Mouse (Mus musculus): ENCODE results near the gene Vta1.

Gene Vta1

DNA sequence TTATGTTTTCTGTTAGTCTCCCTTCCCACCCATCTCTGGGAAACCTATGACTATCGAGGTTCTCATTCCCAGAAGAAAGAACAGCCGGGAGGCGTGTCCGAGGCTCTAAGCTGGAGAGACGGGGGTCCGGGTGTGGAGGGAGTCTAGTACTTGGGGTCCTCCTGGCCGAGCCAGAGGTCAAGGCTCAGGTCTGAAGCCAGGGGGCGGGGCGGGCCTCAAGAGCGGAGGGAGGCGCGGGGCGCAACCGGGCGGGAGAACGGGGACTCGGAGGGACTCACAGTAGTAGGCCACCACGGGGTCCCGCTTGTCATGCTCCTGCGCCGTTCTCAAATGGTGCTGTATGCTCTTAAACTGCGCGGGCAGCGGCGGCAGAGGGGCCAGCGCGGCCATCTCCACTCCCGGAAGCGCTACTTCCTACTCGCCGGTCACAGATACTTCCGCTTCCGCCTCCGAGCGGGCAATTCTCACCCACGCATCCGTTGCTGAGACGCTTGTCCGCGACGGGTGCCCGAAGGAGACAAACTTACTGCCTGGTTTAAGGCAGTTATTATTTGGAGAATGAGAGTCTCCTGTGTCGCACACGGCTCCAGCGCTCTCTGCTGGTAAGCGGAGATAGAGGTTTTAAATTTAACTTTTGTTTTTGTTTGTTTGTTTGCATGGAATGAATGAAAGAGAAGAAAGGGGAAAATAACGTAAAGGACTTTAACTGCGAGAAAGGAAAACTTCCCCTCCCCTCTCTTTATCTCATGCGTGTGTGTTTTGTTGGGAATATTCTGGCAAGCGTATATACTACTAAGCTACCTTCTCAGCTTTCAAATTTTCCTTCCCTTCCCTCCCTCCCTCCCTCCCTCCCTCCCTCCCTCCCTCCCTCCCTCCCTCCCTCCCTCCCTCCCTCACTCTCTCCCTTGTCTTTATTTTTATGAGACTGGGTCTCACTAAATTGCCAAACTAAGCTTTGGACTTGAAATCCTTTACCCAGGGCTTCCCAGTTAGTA lies at the start of gene Vta1, which contains the start of gene Nmbr:
Gene Vta1, minus strand, starts transcription at position 489 of the 995 bp plus-strand sequence.
Gene Nmbr, plus strand, starts transcription at position 520 of the 995 bp plus-strand sequence.
- peak; percentile 99 for DNase-seq

- DNase-seq, result peak in 1 of 2 experiments; percentile 53
These were observed 28.9 kb upstream of the Vta1 start for GRCm38 (mm10) chr10:14734285-14734684.

GRCm38 (mm10) chr10:14725671-14726070 lies 20.3 kb upstream of the Vta1 start:
- no peak for DNase-seq

DNA sequence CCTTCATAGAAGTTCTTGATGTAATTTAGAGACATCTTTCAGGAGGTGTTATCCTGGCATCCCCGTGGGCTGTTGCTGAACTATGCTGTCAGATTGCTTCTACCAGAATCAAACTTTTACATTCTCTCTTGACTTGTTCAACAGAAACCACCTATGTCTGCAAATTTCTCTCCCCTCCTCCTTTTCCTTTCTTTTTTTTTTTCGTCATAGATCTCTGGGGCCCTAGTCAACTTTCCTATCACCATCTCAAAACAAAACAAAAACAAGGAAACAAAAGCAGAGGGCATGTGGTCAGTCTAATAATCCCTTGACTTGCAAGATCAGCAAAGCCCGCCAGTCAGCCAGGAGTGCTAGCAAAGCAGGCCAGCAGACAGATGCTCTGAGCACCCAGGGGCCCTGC lies 12.8 kb upstream of the Vta1 start, which contains the start of gene Gje1:
Gene Gje1, minus strand, starts transcription at position 101 of the 400 bp plus-strand sequence.
- no peak for DNase-seq

DNA sequence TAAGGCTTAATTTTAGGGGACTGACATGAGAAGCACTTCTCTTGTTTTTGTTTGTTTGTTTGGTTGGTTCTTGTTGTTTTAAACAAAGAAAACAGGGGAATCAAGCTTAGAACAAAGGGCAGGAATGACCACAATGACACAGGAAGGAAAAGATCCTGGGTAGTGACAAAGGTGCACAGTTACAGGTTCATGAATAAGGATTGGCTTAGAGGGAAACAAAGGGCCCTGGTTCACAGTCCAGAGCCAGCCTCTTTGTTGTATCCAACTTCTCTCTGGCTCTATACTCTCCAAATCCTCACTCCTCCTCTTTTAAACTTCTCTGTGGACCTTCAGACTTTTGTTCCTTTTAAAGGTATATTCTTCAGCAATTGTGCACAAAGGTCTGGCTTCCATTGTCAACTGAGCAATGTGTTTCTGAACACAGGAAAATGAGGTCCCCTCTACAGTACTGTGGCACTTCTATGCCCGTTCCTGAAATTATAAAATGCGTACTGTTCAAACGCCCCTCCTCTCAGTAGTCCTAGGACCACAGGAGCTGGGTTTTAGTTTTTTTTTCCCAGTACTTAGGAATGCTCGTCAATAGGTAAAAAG lies 1.4 kb downstream of the Vta1 start:
- DNase-seq, result no peak

GRCm38 (mm10) chr10:14703239-14703638 lies 2.1 kb downstream of the Vta1 start:
- DNase-seq, result no peak

- no peak for DNase-seq
These were observed 15.0 kb downstream of the Vta1 start for GRCm38 (mm10) chr10:14690349-14690748.

GRCm38 (mm10) chr10:14688785-14689442 lies 16.4 kb downstream of the Vta1 start:
- no peak for DNase-seq

- no peak for DNase-seq
These were observed 19.7 kb downstream of the Vta1 start for GRCm38 (mm10) chr10:14685663-14686062.

- no peak for DNase-seq
These were observed 39.2 kb downstream of the Vta1 start for GRCm38 (mm10) chr10:14666147-14666546.

GRCm38 (mm10) chr10:14660875-14661274 lies 44.5 kb downstream of the Vta1 start:
- DNase-seq, result no peak

GRCm38 (mm10) chr10:14639635-14640034 lies 65.7 kb downstream of the Vta1 start:
- DNase-seq, result no peak

GRCm38 (mm10) chr10:14639043-14639442 lies 66.3 kb downstream of the Vta1 start:
- no peak for DNase-seq

DNA sequence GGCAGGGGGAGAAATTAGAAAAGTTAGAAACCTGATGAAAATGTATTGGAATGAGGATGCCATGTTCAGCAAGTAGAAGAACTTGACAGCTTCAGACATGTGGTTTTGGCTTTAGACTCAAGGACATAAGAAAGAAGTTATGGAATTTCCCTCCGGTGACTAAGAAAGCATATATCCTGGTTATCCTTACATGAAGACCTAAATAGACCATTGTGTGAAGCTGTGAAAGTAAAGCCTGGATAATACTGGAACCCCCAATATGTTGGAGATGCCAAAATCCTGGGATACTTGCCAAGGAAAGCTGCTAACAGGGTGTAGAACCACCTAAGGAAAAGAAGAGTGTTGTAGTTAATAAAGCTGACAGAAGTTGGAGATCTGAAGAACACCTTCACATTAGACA lies 79.7 kb downstream of the Vta1 start:
- DNase-seq, result no peak

DNA sequence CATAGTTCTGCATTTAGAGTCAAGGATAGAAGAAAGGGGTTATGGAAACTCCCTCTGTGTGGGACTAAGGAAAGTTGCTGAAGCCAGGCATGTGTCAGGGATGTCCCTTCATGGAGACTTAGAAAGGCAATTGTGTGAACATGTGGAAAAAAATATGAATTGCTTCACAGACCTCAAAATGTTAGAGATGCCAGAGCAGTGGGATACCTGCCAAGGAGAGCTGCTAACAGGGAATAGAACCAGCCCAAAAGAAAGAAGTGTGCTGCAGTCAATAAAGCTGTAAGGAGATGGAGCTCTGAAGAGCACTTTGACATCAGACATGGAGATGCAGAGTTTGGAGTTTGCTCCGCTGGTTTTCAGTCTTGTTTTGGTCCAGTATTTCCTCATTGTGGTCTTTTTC lies 86.2 kb downstream of the Vta1 start:
- DNase-seq, result no peak

DNA sequence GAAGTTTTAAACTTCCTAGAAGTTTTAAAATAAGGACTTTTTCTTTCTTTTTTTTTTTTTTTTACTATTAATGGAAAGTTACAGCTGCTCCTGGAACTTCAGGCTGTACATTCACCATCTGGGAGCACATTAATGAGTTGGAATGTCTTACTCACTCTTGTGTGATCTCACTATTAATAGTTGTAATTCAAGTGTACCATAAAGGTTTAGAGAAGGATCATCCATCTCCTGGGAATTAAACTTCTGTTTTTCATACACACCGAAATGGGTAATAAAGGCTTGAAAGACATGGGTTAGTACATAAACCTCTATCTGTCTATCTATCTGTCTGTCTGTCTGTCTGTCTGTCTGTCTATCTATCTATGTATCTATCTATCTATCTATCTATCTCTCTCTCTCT lies 87.1 kb downstream of the Vta1 start:
- DNase-seq, result no peak

- no peak for DNase-seq
These were observed 89.9 kb downstream of the Vta1 start for GRCm38 (mm10) chr10:14615441-14615840.

DNA sequence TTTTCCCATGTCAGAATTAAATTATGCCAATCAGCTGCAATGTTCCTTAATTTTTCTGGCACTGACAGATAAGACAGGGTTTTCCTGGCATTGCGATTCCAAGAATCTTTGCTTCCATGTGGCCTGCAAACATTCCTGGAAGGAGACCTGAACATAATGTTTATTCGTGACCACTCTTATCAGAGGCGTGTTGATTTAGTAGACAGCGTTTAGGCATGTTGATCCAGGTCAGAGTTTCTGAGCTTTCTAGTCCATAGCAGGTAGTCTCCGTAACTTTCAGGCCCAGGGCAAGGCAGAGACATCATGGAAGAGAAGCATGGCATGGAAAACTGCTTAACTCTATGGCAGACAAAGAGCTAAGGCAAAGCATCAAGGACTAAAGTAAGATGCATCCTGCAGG lies 97.8 kb downstream of the Vta1 start:
- no peak for DNase-seq

Data from kidney, postnatal 25 days (tissue).